Mouse (Mus musculus) kidney, adult 2 months (tissue): Measurements from ENCODE around the gene Glo1.

ENCODE experiments used
- CTCF ChIP-seq: fragments of 200-500 bp; conservative IDR thresholded peaks from 2 replicates; pipeline ENCODE4 v1.5.1; 2011; ENCODE audit warnings: low read depth, mild to moderate bottlenecking, control low read depth, low read length, moderate library complexity, mixed read lengths; ENCODE audit not compliant: insufficient read depth, insufficient read length
- POLR2A ChIP-seq: fragments of 200-500 bp; IDR thresholded peaks from one replicate; pipeline ENCODE4 v1.6.1; 2011; ENCODE audit warnings: low read depth, low read length, control low read depth

DNA sequence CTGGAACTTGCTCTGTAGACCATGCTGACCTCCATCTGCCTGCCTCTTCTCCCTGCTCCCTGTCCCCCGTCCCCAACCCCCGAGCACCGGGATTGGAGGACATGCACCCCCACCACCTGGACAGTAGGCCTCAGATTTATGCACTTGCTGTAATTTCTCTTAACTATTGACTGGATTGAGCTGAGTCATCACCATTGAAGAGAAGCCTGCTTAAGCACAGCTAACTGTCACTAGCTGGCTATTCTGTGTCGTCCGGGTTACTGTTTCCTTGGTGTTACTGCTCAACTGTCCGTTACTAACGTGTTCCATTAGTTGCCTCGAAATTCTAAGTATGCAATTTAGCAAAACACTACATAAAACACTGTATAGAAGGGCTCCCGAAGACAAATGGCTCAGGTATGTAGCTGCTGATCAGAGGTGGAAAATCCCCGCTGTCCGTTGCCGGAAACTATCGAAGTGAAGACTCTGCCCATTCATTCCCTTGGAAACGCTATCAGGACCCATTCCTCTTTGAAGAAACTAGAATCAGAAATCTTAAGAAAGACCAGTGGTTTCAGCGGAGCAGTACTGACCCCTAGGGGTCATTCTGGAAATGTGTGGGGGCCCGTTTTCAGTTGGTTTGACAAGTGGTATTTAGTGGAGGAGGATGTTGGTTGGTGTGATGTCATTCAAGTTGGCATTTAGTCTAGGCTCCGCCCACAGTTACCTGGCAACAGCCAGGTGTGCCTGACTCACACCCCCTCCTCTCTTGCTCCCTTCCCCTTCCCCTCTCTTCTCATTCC lies 36.1 kb downstream of the Glo1 start:
- TF ChIP-seq CTCF, result peak; percentile 50
- no peak for TF ChIP-seq POLR2A
